Mouse (Mus musculus): ENCODE measurements at regions not wholly inside any gene's neighbourhood (a gene's known extent, or its start where the extent isn't known, plus 50 kb on each side); places are given as distances from the start of the nearest gene placed in this dataset.

GRCm38 (mm10) chr12:29124079-29124668 lies 372.6 kb downstream of the Eipr1 start:
- DNase-seq, result no peak

GRCm38 (mm10) chr12:29128844-29129243 lies 377.2 kb downstream of the Eipr1 start:
- DNase-seq, result peak; percentile 57

- no peak for DNase-seq
Observed at GRCm38 (mm10) chr12:29129331-29129730, 377.7 kb downstream of the Eipr1 start.

- no peak for DNase-seq
Observed at GRCm38 (mm10) chr12:29134326-29134725, 382.7 kb downstream of the Eipr1 start.

- no peak for DNase-seq
Observed at GRCm38 (mm10) chr12:29136850-29137268, 385.3 kb downstream of the Eipr1 start.

GRCm38 (mm10) chr12:29137455-29137854 lies 385.9 kb downstream of the Eipr1 start:
- DNase-seq, result no peak

- DNase-seq, result no peak
Observed at GRCm38 (mm10) chr12:29140576-29140975, 387.6 kb upstream of the Myt1l start.

- DNase-seq, result no peak
Observed at GRCm38 (mm10) chr12:29141132-29141531, 387.1 kb upstream of the Myt1l start.

GRCm38 (mm10) chr12:29141855-29142254 lies 386.3 kb upstream of the Myt1l start:
- DNase-seq, result no peak

- peak; percentile 13 for DNase-seq
Observed at GRCm38 (mm10) chr12:29143297-29143696, 384.9 kb upstream of the Myt1l start.

GRCm38 (mm10) chr12:29160920-29161319 lies 367.3 kb upstream of the Myt1l start:
- no peak for DNase-seq

- no peak for DNase-seq
Observed at GRCm38 (mm10) chr12:29161546-29161945, 366.6 kb upstream of the Myt1l start.

GRCm38 (mm10) chr12:29164701-29165100 lies 363.5 kb upstream of the Myt1l start:
- no peak for DNase-seq

GRCm38 (mm10) chr12:29166316-29166715 lies 361.9 kb upstream of the Myt1l start:
- no peak for DNase-seq

- DNase-seq, result no peak
Observed at GRCm38 (mm10) chr12:29167922-29168321, 360.3 kb upstream of the Myt1l start.

GRCm38 (mm10) chr12:29175698-29176440 lies 352.3 kb upstream of the Myt1l start:
- no peak for DNase-seq

- no peak for DNase-seq
Observed at GRCm38 (mm10) chr12:29177145-29177544, 351.0 kb upstream of the Myt1l start.

GRCm38 (mm10) chr12:29178168-29178895 lies 349.9 kb upstream of the Myt1l start:
- no peak for DNase-seq

- no peak for DNase-seq
Observed at GRCm38 (mm10) chr12:29179405-29179804, 348.8 kb upstream of the Myt1l start.

GRCm38 (mm10) chr12:29180576-29180975 lies 347.6 kb upstream of the Myt1l start:
- no peak for DNase-seq

- no peak for DNase-seq
Observed at GRCm38 (mm10) chr12:29187619-29188018, 340.6 kb upstream of the Myt1l start.

GRCm38 (mm10) chr12:29192391-29192790 lies 335.8 kb upstream of the Myt1l start:
- no peak for DNase-seq

- DNase-seq, result no peak
Observed at GRCm38 (mm10) chr12:29211946-29212345, 316.2 kb upstream of the Myt1l start.

- DNase-seq, result no peak
Observed at GRCm38 (mm10) chr12:29213625-29214024, 314.6 kb upstream of the Myt1l start.
